Mouse (Mus musculus) thymus, adult 2 months (tissue): ENCODE results near the gene Trpm8.

Experiments used
- CTCF ChIP-seq: fragments of 200-500 bp; IDR thresholded peaks from 2 replicates; pipeline ENCODE4 v1.5.1; 2012; ENCODE audit warnings: mild to moderate bottlenecking, control low read depth, low read length, moderate library complexity, borderline replicate concordance; ENCODE audit not compliant: control insufficient read depth, poor library complexity, insufficient read depth; ENCODE audit errors: extremely low read depth
- POLR2A ChIP-seq: fragments of 200-500 bp; IDR thresholded peaks from 2 replicates; pipeline ENCODE4 v1.6.1; 2012; ENCODE audit warnings: mild to moderate bottlenecking, low read length, control low read depth, moderate library complexity; ENCODE audit not compliant: control insufficient read depth, poor library complexity, insufficient read depth; ENCODE audit errors: extremely low read depth

GRCm38 (mm10) chr1:88355025-88355424 is 77.6 kb downstream of the Trpm8 start:
- no peak for TF ChIP-seq CTCF
- no peak for TF ChIP-seq POLR2A
